Mouse (Mus musculus) megakaryocyte-erythroid progenitor cell, adult 5-6 weeks (primary cell): ENCODE results near the gene Stn1. TPM values are rescaled to one million over a fixed set of nuclear protein-coding genes. Genes with fewer than 3 reads are reported as not detected.
"Not testable (repeated sequence)": the region's sequence is repeated elsewhere in the genome, so short reads cannot be mapped to it uniquely, and the experiment has no call there.

Experiments
- ATAC-seq: replicated peaks from 2 replicates; pipeline ENCODE4 v1.8.0; 2016; ENCODE audit warnings: mild to moderate bottlenecking, inconsistent platforms; ENCODE audit not compliant: severe bottlenecking, poor library complexity, low FRiP score, low TSS enrichment
- total RNA-seq, 2 experiments: library from RNA; stranded (forward) in 1 of 2; stranded (reverse) in 1 of 2; fragments of 200-1000, 215-1000 nt in 1 of 2; fragments of >200 nt in 1 of 2; fragmentation: Nextera tagmentation in 1 of 2; gene quantifications; 2 replicates each; pipeline ENCODE4 v1.2.3; 2014 to 2017

Stn1 gene
- total RNA-seq (2014; fragmentation: Nextera tagmentation) (10.3 and 15.3 TPM in 2 replicates), total RNA-seq (2017) (12.3 and 19.9 TPM in 2 replicates)

- ATAC-seq = peak; percentile 34
Measured at GRCm38 (mm10) chr19:47537300-47537792, at the start of gene Stn1. Stn1 (minus strand) TSS chr19:47537507.

- ATAC-seq = no peak
Measured at GRCm38 (mm10) chr19:47587009-47587408, 49.7 kb upstream of the Stn1 start.

- no peak for ATAC-seq
Measured at GRCm38 (mm10) chr19:47585772-47586171, 48.5 kb upstream of the Stn1 start.

GRCm38 (mm10) chr19:47579788-47580631, 42.7 kb upstream of the Stn1 start:
- peak; percentile 34 for ATAC-seq

- peak; percentile 73 for ATAC-seq
Measured at GRCm38 (mm10) chr19:47579225-47579787, 42.0 kb upstream of the Stn1 start, which contains the start of gene Slk. Slk (plus strand) TSS chr19:47579678.

- peak; percentile 5; the same call in 1 of the 2 replicates for ATAC-seq
Measured at GRCm38 (mm10) chr19:47578581-47579224, 41.4 kb upstream of the Stn1 start.

- no peak for ATAC-seq
Measured at GRCm38 (mm10) chr19:47573718-47574117, 36.4 kb upstream of the Stn1 start.

- not testable (repeated sequence) for ATAC-seq
Measured at GRCm38 (mm10) chr19:47571981-47572380, 34.7 kb upstream of the Stn1 start.

GRCm38 (mm10) chr19:47570042-47570441, 32.7 kb upstream of the Stn1 start:
- ATAC-seq = no peak

- ATAC-seq = no peak
Measured at GRCm38 (mm10) chr19:47565994-47566393, 28.7 kb upstream of the Stn1 start.

GRCm38 (mm10) chr19:47565031-47565654, 27.8 kb upstream of the Stn1 start:
- ATAC-seq = no peak

GRCm38 (mm10) chr19:47563715-47564114, 26.4 kb upstream of the Stn1 start:
- no peak for ATAC-seq

- ATAC-seq = no peak
Measured at GRCm38 (mm10) chr19:47561996-47562441, 24.7 kb upstream of the Stn1 start.

- peak; percentile 90 for ATAC-seq
Measured at GRCm38 (mm10) chr19:47560544-47561161, 23.3 kb upstream of the Stn1 start.

- ATAC-seq = no peak
Measured at GRCm38 (mm10) chr19:47559751-47560512, 22.6 kb upstream of the Stn1 start.

GRCm38 (mm10) chr19:47559145-47559544, 21.8 kb upstream of the Stn1 start:
- ATAC-seq = no peak

GRCm38 (mm10) chr19:47549584-47549983, 12.3 kb upstream of the Stn1 start:
- no peak for ATAC-seq

GRCm38 (mm10) chr19:47549174-47549573, 11.9 kb upstream of the Stn1 start:
- no peak for ATAC-seq
